Mouse (Mus musculus): ENCODE measurements around the gene Vdac1.

Vdac1 gene

DNA sequence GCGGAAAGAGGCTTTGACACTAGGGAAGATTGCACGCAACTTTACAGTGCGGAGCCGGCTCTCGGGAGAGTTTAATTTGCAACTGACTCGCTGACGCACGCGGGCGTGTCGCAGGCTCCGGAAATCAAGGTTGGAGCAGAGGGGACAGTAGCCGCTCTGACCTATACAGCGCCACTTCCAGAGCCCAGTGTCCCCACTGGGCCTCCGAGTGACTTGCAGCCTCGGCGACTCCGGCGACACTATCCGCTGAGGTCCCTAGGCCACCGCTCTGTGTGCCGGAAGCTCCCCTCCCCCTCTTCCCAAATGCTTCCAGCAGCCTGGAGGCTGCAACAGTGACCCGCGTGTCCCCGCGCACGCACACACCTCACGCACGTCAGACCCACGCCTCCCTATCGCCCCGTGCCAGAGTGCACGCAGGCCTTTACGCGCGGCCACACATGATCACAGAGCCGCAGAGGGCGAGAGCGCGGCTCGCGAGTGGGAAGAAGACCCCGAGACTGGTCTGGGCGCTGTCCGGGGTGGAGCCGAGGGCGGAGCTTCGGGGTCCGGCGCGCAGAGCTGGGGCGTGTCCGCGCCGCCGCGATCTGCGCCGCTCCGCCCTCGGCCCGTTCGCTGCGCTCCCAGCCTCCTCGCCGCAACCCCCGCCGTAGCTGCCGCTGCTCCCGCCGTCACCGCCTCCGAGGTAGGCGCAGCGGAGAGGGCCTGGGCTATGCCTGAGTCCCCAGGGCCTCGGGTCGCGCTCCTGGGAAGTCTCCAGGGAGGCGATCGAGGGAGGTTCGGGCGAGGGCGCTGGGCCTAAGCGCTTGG is at the start of gene Vdac1:
Vdac1 (plus strand) TSS at position 390 of the 807 bp plus-strand sequence.
- DNase-seq (ENCODE audit: low spot score in 2 of 2): peak; percentile 85 to 92

DNA sequence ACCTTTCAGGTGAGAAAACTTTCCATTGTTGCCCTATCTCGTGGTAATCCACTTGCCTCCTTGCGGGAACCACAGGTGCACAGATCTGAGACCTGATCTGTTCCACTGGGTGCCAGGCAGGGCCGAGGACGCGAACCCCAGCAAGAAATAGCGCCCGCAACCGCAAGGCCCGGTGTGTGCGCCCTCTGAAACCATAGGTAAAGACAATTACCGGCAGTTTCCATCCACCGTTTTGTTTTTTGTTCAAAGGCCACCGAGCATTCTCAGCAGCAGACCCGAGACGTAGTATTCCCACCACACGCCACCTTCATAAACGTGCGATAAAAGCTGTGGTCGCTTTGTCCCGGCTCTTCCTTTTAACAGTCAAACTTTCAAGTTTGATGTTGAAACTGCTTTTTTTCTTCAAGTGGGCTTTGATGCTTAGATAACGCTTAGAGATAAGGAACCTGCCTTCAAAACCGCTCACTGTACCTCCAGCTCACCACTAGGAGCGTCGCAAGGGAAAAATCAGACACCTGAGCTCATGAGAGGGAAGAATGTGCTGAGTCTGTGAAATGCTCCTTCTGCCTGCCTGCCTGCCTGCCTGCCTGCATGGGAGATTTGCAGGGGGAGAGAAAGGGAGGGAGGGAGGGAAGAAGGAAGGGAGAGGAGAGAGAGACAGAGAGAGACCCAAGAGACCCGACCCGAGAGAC is 46.4 kb upstream of the Vdac1 start:
- no peak for DNase-seq (ENCODE audit: low spot score in 2 of 2)

DNA sequence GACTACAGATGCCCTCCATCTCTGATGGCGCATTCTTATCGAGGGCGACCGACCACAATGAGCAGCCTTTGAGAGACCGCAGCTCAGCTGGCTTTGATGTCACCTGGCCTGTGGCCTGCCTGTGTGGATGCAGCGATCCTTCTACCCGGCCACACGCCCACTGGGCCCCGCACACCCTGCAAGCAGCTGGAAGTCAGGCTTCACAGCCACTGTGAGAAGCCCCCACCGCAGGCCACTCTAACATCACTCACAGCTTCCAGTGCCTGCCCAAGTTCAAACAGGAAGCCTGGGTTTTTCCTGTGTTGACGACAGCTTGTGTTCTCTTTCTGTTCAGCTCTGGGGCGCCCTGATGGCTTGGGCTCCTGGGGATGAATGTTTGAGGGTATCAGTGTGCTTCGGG is 42.2 kb upstream of the Vdac1 start:
- DNase-seq (ENCODE audit: low spot score in 2 of 2): no peak

DNA sequence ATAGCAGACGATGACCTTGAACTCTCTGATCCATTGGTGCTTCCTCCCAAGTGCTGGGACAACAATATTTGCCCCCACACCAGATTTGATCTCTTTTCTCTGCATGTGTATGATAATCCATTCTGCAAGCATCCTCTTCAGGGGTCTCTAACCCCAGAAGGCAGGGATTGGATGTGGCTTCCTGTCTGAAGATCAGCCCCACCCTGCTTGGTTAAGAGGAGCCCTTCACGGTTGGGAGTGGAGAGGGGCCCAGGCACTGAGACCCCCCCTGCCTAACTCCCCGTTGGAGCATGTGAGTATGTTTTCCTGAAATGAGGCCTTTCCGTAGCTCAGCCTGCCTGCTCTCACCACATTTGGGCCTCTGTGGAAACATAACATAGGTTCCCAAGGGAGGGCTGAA is 41.0 kb upstream of the Vdac1 start:
- DNase-seq (ENCODE audit: low spot score in 2 of 2): no peak

DNA sequence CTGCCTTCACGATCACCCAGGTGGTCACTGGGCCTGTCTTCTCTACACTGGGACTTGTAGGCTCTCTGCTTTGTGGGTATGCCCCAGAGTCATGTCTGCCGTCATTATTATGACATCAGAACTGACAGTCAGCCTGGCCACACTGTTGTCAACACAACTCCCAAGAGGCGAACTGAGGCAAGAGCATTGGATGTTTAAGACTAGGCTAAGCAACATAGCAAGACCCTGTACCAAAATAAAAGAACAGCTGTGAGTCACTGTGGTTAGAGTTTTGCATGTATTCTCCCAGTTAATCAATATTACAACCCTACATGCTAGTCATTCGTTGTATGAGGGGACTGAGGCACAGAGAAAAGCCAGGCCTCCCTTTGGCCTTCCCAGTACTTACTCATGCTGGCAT is 40.1 kb upstream of the Vdac1 start:
- DNase-seq (ENCODE audit: low spot score in 2 of 2): no peak

DNA sequence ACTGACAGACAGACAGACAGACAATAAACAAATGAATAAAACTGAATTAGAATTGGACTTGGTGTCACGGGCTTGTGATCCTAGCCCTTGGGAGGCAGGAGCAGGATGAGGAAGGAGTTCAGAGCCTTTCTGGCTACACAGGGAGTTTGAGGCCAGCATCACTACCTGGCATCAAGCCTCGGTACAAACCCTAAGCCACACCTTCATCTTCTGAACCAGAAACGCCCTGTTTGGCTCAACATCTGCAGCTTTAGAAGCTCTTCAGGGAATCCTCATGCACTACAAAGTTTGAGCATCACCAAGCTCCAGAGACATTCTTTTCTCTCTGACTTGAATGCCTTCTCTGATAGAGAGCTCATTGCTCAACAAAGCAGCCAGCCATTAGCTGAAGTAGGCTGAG is 39.1 kb upstream of the Vdac1 start:
- no peak for DNase-seq (ENCODE audit: low spot score in 2 of 2)

DNA sequence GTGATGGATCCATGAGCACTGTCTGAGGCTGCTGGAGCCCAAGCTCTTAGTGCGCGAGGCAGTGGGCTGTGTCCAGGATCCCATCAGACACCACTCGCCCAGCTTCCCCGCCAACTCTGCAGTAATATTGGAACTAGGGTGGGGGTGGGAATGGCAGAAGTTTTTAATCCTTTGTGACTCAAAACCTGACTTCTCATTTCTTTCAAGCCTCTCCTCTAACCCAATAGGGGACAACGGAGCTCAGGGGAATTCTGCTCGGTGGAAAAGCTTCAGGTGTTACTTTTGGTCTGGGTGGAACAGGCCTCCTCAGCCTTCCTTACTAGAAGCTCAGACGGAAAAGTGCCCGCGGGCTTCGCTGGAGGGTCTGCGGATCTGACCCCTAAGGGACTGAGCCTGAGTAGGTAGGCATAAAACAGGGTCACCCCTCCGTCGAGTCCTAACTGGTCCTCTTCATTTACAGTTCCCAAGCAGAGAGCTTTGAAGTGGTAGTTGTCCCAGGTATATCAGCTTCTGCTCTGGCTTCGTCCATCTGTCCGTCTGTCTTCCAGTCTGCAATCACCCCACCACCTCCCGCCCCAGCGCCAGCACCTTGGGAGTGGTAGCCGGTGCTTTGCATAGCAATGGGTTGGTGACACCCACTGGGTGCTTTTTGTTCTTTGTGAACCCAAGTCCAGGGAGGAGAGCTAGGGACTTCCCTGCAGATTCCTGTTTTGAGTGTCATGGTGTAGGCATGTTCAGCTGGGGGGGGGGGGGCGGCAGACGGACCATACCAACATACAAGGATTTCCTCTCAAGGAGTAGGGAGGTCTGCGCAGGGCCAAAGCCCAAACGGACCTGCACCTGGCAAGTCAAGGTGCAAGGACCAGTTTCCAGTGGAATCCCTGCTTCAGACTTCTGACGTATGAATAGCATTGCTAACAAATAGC is 36.0 kb upstream of the Vdac1 start:
- DNase-seq (ENCODE audit: low spot score in 2 of 2): no peak

DNA sequence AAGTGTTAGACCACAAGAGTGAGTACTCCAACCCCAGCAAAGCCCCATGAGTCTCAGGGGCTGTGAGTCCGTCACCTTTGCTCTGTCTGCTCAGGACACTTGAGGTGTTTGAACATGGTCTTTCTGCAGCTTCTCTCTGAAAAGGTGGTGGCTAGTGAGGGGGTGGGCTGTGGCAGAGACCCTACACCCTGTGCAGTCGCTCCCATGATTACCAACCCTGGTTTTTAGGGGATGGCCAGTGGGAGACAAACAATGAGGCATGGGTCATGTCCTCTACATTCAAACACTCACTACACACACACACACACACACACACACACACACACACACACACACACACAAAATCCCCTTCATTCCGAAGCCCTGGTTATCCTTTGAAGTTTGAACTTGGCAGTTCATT is 33.3 kb upstream of the Vdac1 start:
- DNase-seq (ENCODE audit: low spot score in 2 of 2): no peak

DNA sequence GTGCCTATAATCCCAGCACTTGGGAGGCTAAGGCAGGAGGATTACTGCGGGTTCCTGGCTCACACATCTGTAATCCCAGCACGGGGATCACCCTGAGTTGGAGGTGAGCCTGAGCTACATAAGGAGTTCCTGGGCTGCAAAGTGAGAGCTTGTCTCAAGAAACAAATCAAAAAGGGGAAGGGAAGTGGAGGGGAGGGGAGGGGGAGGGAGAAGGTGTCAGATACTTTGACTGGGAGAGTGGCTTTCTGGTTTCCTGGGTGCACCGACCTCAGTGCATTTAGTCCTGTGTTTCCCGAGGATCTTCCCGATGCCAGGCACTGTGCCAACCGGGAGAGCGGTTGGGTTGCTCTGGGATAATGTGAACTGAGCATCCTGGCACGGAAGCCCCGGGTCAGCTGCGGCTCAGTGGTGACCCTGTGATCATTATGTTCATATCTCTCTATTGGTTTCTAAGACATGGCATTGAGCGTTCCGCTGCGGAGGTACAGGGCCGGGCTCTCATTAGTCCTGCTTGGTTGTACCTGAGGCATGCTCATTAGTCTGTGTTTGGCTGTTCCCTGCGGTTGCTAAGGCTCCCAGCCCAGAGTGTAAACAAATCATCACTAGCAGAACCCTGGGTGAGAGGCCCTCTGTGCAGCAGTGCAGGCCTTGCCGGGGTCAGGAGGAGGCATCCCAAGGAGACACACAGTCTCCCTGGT is 28.1 kb upstream of the Vdac1 start:
- no peak for DNase-seq (ENCODE audit: low spot score in 2 of 2)

DNA sequence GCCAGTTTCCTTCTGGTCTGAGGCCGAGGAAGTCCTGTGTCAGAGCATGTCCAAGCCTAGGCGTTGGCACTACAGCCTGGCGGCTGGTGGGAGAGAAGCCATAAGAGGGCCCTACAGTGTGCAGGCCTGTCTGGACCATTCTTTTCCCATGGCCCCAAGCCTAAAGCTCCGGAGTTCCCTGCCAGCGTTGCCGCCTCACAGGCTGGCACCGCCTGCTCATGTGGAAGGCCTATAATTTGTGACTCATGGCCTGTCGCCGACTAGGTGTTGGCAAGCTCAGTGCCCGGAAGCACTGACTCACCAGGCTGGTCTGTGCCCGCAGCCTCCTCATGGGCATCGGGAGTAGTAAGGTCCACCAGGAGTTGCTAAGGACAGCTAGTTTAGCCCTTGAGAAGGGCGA is 27.0 kb upstream of the Vdac1 start:
- DNase-seq (ENCODE audit: low spot score in 2 of 2): peak; percentile 38 to 44

DNA sequence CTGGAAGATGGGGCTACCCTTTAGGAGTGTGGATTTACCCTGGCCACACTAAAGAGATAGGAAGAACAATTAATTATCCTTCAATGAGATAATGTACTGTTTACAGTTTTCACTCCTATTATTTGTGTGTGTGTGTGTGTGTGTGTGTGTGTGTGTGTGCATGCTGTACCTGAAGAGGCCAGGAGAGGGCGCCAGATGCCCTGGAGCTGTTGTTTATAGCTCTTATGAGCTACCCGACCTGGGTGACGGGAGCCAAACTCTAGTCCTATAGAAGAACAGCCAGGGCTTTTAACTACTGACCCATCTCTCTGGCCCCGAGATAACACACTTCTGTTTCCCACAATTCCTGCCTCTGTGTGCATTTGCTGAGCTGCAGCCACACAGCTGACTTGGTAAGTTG is 25.4 kb upstream of the Vdac1 start:
- no peak for DNase-seq (ENCODE audit: low spot score in 2 of 2)

DNA sequence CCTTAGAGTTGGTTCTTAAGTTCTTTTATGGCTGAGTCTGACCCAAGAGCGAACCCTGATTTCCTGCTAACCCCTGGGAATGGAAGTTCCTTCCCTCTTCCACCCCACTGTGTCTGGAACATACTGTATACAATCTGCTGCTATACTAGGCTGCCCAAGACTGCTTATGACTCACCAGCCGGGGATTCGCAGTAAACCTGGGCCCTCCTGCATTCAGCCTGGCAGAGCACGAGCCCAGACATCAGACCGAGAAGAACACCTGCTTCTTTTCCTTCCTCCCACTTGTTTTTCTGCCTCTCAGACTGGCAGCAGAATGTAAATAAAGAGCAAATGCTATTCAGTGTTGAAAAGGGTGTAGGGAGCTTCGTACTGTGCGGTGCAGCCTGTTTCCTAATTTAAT is 24.7 kb upstream of the Vdac1 start:
- DNase-seq (ENCODE audit: low spot score in 2 of 2): peak; percentile 64 to 68

DNA sequence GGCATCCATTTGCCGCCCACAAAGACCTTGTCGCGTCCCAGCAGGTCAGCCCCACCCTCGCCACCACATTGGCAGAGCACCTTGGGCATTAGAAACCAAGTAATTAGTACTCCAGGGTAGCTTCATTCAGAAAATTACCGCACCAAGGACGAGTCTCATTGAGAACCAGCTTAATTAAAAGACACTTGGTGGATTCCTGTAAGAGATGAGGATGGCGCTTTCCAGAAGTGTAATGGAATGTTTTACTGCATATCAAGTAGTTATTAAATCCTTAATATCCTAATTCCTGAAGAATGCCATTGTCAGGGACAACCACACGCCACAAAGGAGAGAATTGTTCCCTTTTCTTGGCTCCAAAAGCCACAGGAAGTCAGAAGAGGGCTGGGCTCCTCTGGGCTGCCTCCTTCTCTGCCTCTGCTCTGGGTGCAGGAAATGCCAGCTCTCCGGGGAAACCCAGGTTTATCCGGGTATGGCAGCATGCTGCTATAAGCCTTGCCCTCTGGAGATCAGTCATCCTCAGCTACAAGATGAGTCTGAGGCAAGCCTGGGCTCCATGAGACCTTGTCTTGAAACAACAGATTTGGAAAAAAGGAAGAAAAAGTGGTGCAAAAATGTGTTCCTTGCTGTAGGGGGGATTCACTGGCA is 22.9 kb upstream of the Vdac1 start:
- DNase-seq (ENCODE audit: low spot score in 2 of 2): no peak

DNA sequence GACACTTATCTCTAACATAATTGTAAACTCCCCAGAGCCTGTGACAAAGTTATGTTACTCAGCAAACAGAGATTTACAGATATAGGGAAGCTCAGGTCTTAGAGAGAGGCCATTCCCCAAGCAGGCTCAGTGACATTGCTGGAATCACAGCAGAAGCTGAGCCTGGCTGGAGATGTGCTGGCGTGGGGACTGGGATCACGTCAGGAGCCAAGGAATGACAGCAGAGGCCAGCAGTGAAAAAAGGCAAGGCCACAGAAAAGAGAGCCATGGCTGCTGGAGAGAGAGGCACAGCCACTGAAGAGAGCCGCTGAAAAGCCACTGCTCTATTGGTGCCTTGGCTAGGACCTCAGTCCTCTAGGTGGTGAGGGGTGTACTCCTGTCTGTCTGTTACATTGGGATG is 22.3 kb upstream of the Vdac1 start:
- no peak for DNase-seq (ENCODE audit: low spot score in 2 of 2)

DNA sequence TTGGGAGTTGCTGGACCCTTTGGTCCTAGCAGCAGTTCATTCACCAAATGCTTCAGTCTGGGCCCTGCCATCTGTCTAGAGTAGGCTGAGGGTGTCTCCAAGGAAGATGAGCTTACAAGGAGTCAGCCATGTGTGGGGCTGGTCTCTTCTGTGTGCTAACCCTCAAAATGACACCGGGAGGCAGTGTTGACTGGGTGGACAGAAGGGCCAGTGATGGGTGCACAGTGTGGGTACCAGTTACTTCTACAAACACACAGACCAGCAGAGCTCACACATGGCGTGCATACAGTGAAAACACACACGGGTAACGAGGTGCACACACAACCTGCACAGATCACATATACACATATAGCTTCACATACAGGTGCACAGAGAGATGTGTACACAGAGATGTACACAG is 21.6 kb upstream of the Vdac1 start:
- DNase-seq (ENCODE audit: low spot score in 2 of 2): no peak

DNA sequence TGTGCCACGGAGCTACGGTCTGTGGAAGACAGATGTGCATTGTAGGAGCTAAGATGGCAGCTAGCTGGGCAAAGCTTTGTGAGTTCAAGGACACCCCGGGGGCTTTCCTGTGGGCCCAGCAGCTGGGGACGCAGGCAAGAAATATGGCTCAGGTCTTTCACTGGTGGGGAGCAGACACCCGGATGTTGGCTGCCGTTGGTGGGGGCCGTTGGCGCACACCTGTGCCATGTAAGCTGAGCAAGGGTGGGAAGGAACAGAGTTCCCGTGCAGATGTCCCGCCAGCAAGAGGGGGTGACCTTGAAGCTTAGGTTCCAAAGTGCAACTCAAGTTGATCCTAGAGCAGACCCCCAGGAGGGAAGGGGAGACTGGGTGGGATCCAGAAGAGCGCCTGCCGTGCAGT is 21.1 kb upstream of the Vdac1 start:
- DNase-seq (ENCODE audit: low spot score in 2 of 2): no peak

DNA sequence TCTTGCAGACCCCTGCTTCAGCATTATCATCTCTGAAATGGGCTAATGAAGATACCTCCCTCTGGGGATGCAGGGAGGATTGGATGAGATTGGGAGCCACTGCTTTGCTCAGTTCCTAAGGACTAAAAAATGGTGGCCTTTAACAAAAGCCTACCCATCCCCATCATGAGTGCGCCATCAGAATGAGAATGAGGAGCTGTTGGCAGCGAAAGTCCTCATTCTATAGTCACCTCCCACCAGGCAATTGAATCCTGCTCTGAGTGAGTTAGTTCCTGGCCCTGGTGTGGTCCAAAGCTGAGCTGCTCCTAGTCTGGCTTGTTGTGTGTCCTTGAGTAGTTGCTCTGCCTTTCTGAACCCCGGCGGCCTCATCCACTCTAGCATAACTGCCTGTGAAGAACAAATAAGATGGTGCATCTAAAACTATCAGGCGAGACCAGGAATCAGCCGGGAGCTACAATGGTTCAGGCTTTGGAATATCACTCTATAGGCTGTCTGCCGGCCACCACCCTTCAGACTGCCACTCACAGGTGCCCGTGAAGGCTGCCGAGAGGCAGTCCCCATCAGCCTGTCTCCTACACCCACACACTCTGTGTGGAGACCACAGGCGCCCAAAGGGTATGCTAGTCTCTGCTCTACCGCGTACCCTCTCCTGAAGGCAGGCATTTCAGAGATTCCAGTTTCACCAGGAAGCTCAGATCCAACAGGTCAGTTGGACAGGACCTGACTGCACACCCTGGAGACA is 20.4 kb upstream of the Vdac1 start:
- DNase-seq (ENCODE audit: low spot score in 2 of 2): no peak

DNA sequence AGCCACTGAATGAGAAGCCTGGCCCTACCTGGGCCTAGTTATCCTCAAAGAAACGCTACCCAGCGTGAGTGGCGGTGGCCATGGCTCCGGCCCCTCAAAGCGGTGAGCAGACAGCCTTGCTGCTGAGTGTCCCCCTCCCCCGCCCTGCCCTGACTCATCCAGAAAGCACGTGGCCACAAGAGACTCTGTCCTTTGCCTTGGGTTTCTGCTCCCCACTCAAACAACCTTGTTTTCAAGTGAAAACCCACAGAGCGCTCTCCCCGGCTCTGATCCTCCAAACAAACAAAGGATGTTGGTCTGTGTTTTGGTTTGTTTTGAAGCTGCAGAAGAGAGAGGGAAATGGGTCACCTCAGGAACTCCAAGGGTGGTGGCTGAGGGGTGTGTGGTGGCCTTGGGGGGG is 19.7 kb upstream of the Vdac1 start:
- DNase-seq (ENCODE audit: low spot score in 2 of 2): no peak

DNA sequence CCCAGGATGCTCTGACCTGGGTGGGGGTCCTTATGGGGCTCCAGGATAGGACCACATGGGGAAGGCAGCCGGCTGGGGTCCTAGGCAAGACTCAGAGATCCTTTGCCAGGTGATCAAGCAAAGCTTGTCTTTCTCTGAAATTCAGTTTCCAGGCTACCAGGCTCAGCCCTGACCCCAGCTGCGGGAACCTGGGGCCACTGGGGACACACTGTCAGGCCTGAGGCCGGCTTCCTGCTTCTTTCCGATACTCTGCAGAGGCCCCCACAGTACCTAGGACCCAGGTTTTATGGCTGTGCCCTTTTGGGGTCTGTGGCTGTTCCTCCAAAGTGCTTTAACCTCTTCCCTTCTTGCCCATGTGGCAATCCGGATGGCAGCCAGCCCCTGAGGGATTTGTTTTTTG is 19.2 kb upstream of the Vdac1 start:
- no peak for DNase-seq (ENCODE audit: low spot score in 2 of 2)

DNA sequence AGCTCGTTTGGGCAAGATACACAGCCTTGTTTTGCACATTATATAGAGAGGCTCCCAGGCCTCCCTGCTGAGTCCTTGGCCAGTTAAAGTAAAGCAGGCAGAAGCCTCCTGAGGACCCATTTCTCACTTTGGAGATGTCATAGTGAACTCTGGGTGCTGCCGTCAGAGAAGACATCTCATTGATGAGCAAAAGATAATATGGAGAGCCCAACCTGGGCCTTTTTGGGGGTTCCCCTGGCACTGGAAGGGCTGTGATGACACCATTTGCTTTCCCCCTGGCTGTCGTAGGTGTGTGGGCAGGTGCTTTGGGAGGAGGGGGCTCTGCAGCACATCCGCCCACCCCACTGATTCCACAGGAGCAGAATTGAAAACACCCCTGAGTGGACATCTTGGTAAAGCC is 18.4 kb upstream of the Vdac1 start:
- DNase-seq (ENCODE audit: low spot score in 2 of 2): no peak

DNA sequence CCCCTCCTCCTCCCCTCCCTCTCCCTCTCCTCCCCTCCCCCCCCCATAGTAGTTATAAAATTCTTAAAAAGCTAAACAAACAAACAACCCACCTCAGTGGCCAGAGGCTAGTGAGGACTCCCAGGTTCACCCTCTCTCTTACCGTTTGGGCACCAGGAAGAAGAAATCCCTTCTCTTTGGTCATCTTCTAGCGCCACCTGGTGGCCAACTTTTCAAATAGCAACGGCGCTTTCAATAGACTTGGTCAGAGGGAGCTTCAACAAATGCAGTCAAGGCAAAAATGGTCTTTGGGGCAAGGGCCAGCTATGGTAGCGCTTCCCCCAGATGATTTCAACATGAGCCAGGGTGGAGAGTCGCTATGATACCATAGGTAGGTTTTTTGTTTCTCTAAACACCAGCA is 17.5 kb upstream of the Vdac1 start:
- DNase-seq (ENCODE audit: low spot score in 2 of 2): peak; percentile 78 to 91
